Mouse (Mus musculus) forebrain, embryonic 13.5 days (tissue): ENCODE measurements around the gene Dpf2. TPM values are rescaled to one million over a fixed set of nuclear protein-coding genes. Genes with fewer than 3 reads are reported as not detected.
"Not testable (repeated sequence)": the region's sequence is repeated elsewhere in the genome, so short reads cannot be mapped to it uniquely, and the experiment has no call there.

ENCODE experiments used
- ATAC-seq: fragments of 200-750 bp; cut with Nextera tagmentation; 2 replicates; pipeline ENCODE4 v1.8.0; 2017
- H3K27ac ChIP-seq: fragments of 300-500 bp; sonication (generic); 2 replicates; pipeline ENCODE4 v1.5.1; 2015; ENCODE audit warnings: inconsistent platforms, mild to moderate bottlenecking, moderate library complexity
- H3K27me3 ChIP-seq: fragments of 300-500 bp; sonication (generic); 2 replicates; pipeline ENCODE4 v1.6.1; 2015; ENCODE audit warnings: mild to moderate bottlenecking, inconsistent platforms
- H3K36me3 ChIP-seq: fragments of 300-500 bp; sonication (generic); 2 replicates; pipeline ENCODE4 v1.6.1; 2015; ENCODE audit warnings: mild to moderate bottlenecking, inconsistent platforms; ENCODE audit not compliant: poor library complexity, severe bottlenecking
- H3K4me1 ChIP-seq: fragments of 300-500 bp; sonication (generic); 2 replicates; pipeline ENCODE4 v1.6.1; 2015; ENCODE audit warnings: inconsistent platforms
- H3K4me2 ChIP-seq: fragments of 300-500 bp; sonication (generic); 2 replicates; pipeline ENCODE4 v1.6.1; 2015; ENCODE audit warnings: inconsistent platforms, mild to moderate bottlenecking, moderate library complexity
- H3K4me3 ChIP-seq: fragments of 300-500 bp; sonication (generic); 2 replicates; pipeline ENCODE4 v1.5.1; 2015; ENCODE audit warnings: mild to moderate bottlenecking, inconsistent platforms
- H3K9ac ChIP-seq: fragments of 300-500 bp; sonication (generic); 2 replicates; pipeline ENCODE4 v1.6.1; 2015; ENCODE audit warnings: mild to moderate bottlenecking, inconsistent platforms
- H3K9me3 ChIP-seq: fragments of 300-500 bp; sonication (generic); replicated peaks from 2 replicates; pipeline ENCODE4 v1.6.1; 2016; ENCODE audit warnings: inconsistent platforms
- WGBS: fragments of 180-500 bp; shearing (Covaris S2); methylation state at CpG from one replicate; pipeline ENCODE4 v1.1.7; 2015; 5-methylcytosine and 5-hydroxymethylcytosine counted together
- polyA plus RNA-seq: library from polyadenylated mRNA; unstranded; fragments of >200 nt; fragmentation: Nextera tagmentation; extraction: Ambion mirVana; gene quantifications from 2 replicates; pipeline ENCODE4 v1.2.1, GENCODE M21; 2015

The Dpf2 gene
- polyA plus RNA-seq, 1 experiment from 2014 or later = 147 TPM

GRCm38 (mm10) chr19:5887234-5887815, 25.5 kb downstream of the Dpf2 start:
- Histone ChIP-seq H3K4me1 (peaks cover 16% of the 10 kb centered on the region), H3K4me2 (no peak overlapping the region), H3K9ac (no peak overlapping the region), H3K9me3 (no peaks in the 10 kb centered on the region), H3K27ac (no peak overlapping the region), H3K36me3 (peaks cover 11% of the 10 kb centered on the region), H3K4me3 (no peak overlapping the region), H3K27me3 (no peaks in the 10 kb centered on the region)
- ATAC-seq = no peak
- 79% methylated on average over 3 of the region's 3 CpGs for WGBS

GRCm38 (mm10) chr19:5885838-5886237, 27.0 kb downstream of the Dpf2 start:
- H3K27ac ChIP-seq = no peak overlapping the region
- 55% methylated on average over 4 of the region's 4 CpGs for WGBS
- H3K4me2 ChIP-seq = no peak overlapping the region
- H3K4me1 ChIP-seq = peaks cover 6% of the 10 kb centered on the region; the same call in 1 of the 2 replicates
- H3K4me3 ChIP-seq = no peak overlapping the region
- no peak overlapping the region for H3K9ac ChIP-seq
- no peaks in the 10 kb centered on the region for H3K36me3 ChIP-seq
- no peaks in the 10 kb centered on the region for H3K9me3 ChIP-seq
- no peak for ATAC-seq
- no peaks in the 10 kb centered on the region for H3K27me3 ChIP-seq

- Histone ChIP-seq H3K4me1 (no peaks in the 10 kb centered on the region), H3K4me2 (no peak overlapping the region), H3K36me3 (no peaks in the 10 kb centered on the region), H3K9me3 (no peaks in the 10 kb centered on the region), H3K9ac (no peak overlapping the region), H3K4me3 (no peak overlapping the region), H3K27ac (no peak overlapping the region), H3K27me3 (no peaks in the 10 kb centered on the region)
- ATAC-seq = no peak
- 56% methylated on average over 1 of the region's 1 CpGs for WGBS
These were observed 28.9 kb downstream of the Dpf2 start for GRCm38 (mm10) chr19:5883935-5884334.

GRCm38 (mm10) chr19:5882079-5882478, 30.7 kb downstream of the Dpf2 start:
- not testable (repeated sequence) for H3K4me1 ChIP-seq, H3K4me3 ChIP-seq, H3K4me2 ChIP-seq, H3K27ac ChIP-seq, H3K27me3 ChIP-seq, H3K36me3 ChIP-seq, H3K9ac ChIP-seq, H3K9me3 ChIP-seq, ATAC-seq
- WGBS = 90% methylated on average over 5 of the region's 5 CpGs

GRCm38 (mm10) chr19:5881155-5881554, 31.7 kb downstream of the Dpf2 start:
- H3K27me3 ChIP-seq = no peaks in the 10 kb centered on the region
- H3K4me2 ChIP-seq = no peak overlapping the region
- H3K27ac ChIP-seq = no peak overlapping the region
- H3K4me3 ChIP-seq = no peak overlapping the region
- H3K4me1 ChIP-seq = peaks cover 7% of the 10 kb centered on the region; the same call in 1 of the 2 replicates
- H3K9me3 ChIP-seq = no peaks in the 10 kb centered on the region
- no peak overlapping the region for H3K9ac ChIP-seq
- 94% methylated on average over 6 of the region's 6 CpGs for WGBS
- no peaks in the 10 kb centered on the region for H3K36me3 ChIP-seq
- no peak for ATAC-seq

- Histone ChIP-seq H3K27me3 (no peaks in the 10 kb centered on the region), H3K9me3 (no peaks in the 10 kb centered on the region), H3K4me3 (no peak overlapping the region), H3K36me3 (no peaks in the 10 kb centered on the region), H3K4me2 (no peak overlapping the region), H3K9ac (no peak overlapping the region), H3K4me1 (peaks cover 14% of the 10 kb centered on the region), H3K27ac (no peak overlapping the region)
- WGBS = 95% methylated on average over 7 of the region's 7 CpGs
- no peak for ATAC-seq
These were observed 33.1 kb downstream of the Dpf2 start for GRCm38 (mm10) chr19:5879735-5880134.

- Histone ChIP-seq H3K36me3 (no peaks in the 10 kb centered on the region), H3K27ac (no peak overlapping the region), H3K4me1 (peaks cover 22% of the 10 kb centered on the region), H3K4me2 (no peak overlapping the region), H3K27me3 (no peaks in the 10 kb centered on the region), H3K4me3 (no peak overlapping the region), H3K9ac (no peak overlapping the region), H3K9me3 (no peaks in the 10 kb centered on the region)
- ATAC-seq = no peak
- WGBS = 76% methylated on average over 3 of the region's 3 CpGs
These were observed 33.9 kb downstream of the Dpf2 start for GRCm38 (mm10) chr19:5878916-5879315.

- no peak for ATAC-seq
- no peaks in the 10 kb centered on the region for H3K9me3 ChIP-seq
- peak overlapping the region; percentile 7; the same call in 1 of the 2 replicates for H3K4me2 ChIP-seq
- no peaks in the 10 kb centered on the region for H3K36me3 ChIP-seq
- 80% methylated on average over 7 of the region's 7 CpGs for WGBS
- H3K9ac ChIP-seq = peak overlapping the region; percentile 43; the same call in 1 of the 2 replicates
- no peak overlapping the region for H3K4me3 ChIP-seq
- no peak overlapping the region for H3K27ac ChIP-seq
- peaks cover 28% of the 10 kb centered on the region for H3K4me1 ChIP-seq
- no peaks in the 10 kb centered on the region for H3K27me3 ChIP-seq
These were observed 34.5 kb downstream of the Dpf2 start for GRCm38 (mm10) chr19:5878362-5878722.

- ATAC-seq = peak; percentile 43; the same call in 1 of the 2 replicates
- Histone ChIP-seq H3K36me3 (peaks cover 3% of the 10 kb centered on the region; the same call in 1 of the 2 replicates), H3K9me3 (no peaks in the 10 kb centered on the region), H3K9ac (peak within 1 kb of the TSS; percentile 43; the same call in 1 of the 2 replicates), H3K4me3 (no peak within 1 kb of the TSS), H3K27me3 (no peaks in the 10 kb centered on the region), H3K4me2 (peak within 1 kb of the TSS; percentile 7; the same call in 1 of the 2 replicates), H3K27ac (no peak within 1 kb of the TSS), H3K4me1 (peaks cover 28% of the 10 kb centered on the region)
- WGBS = 45% methylated on average over 15 of the region's 15 CpGs
These were observed 35.0 kb downstream of the Dpf2 start, which contains the start of gene Slc25a45 for GRCm38 (mm10) chr19:5877618-5878361. Gene Slc25a45, plus strand, starts transcription at chr19:5877808.

- H3K9me3 ChIP-seq = no peaks in the 10 kb centered on the region
- peak within 1 kb of the TSS; percentile 81 for H3K4me3 ChIP-seq
- H3K9ac ChIP-seq = peak within 1 kb of the TSS; percentile 85
- peak within 1 kb of the TSS; percentile 75 for H3K27ac ChIP-seq
- WGBS = under 1% methylated on average over 37 of the region's 37 CpGs
- peak within 1 kb of the TSS; percentile 90 for H3K4me2 ChIP-seq
- H3K36me3 ChIP-seq = peaks cover 16% of the 10 kb centered on the region
- peak; percentile 92 for ATAC-seq
- H3K4me1 ChIP-seq = peaks cover 41% of the 10 kb centered on the region
- no peaks in the 10 kb centered on the region for H3K27me3 ChIP-seq
These were observed 37.8 kb downstream of the Dpf2 start, which contains the start of gene Frmd8 for GRCm38 (mm10) chr19:5874969-5875480. Gene Frmd8, minus strand, starts transcription at chr19:5875274.

GRCm38 (mm10) chr19:5874391-5874968, 38.3 kb downstream of the Dpf2 start:
- H3K27ac ChIP-seq = no peak overlapping the region
- no peak for ATAC-seq
- peak overlapping the region; percentile 81 for H3K4me3 ChIP-seq
- WGBS = 6% methylated on average over 13 of the region's 13 CpGs
- H3K9ac ChIP-seq = peak overlapping the region; percentile 85
- H3K4me2 ChIP-seq = peak overlapping the region; percentile 90
- no peaks in the 10 kb centered on the region for H3K9me3 ChIP-seq
- H3K36me3 ChIP-seq = peaks cover 21% of the 10 kb centered on the region
- no peaks in the 10 kb centered on the region for H3K27me3 ChIP-seq
- peaks cover 41% of the 10 kb centered on the region for H3K4me1 ChIP-seq

GRCm38 (mm10) chr19:5872931-5873556, 39.8 kb downstream of the Dpf2 start:
- Histone ChIP-seq H3K4me3 (no peak overlapping the region), H3K4me1 (peaks cover 38% of the 10 kb centered on the region), H3K9ac (no peak overlapping the region), H3K4me2 (no peak overlapping the region), H3K27me3 (no peaks in the 10 kb centered on the region), H3K27ac (no peak overlapping the region), H3K9me3 (no peaks in the 10 kb centered on the region), H3K36me3 (peaks cover 36% of the 10 kb centered on the region)
- no peak for ATAC-seq
- WGBS = 90% methylated on average over 19 of the region's 19 CpGs
